Mouse (Mus musculus): ENCODE data around the gene Hoxb8. TPM values are rescaled to one million over a fixed set of nuclear protein-coding genes. Genes with fewer than 3 reads are reported as not detected.

The Hoxb8 gene
- total RNA-seq, 2 experiments from 2014 or later: not detected

GRCm38 (mm10) chr11:96265954-96266353 lies 15.8 kb upstream of the Hoxb8 start:
- DNase-seq (ENCODE audit: low spot score in 2 of 2): no peak
- intact Hi-C loops (cut with DNase I): no loop called here

GRCm38 (mm10) chr11:96267021-96267920 lies 14.4 kb upstream of the Hoxb8 start:
- no peak for DNase-seq (ENCODE audit: low spot score in 2 of 2)
- intact Hi-C loops (cut with DNase I): no loop called here

- DNase-seq (ENCODE audit: low spot score in 2 of 2): no peak
- intact Hi-C loops (cut with DNase I): no loop called here
These were observed 13.5 kb upstream of the Hoxb8 start for GRCm38 (mm10) chr11:96268031-96268745.

GRCm38 (mm10) chr11:96269869-96270268 lies 11.8 kb upstream of the Hoxb8 start:
- no peak for DNase-seq (ENCODE audit: low spot score in 2 of 2)
- intact Hi-C loops (cut with DNase I): no loop called here

- DNase-seq (ENCODE audit: low spot score in 2 of 2): no peak
- intact Hi-C loops (cut with DNase I): no loop called here
These were observed 10.6 kb upstream of the Hoxb8 start, which contains the start of gene Hoxb9 for GRCm38 (mm10) chr11:96270996-96271540. TSS of gene Hoxb9 (plus strand) at chr11:96271457.

- intact Hi-C loops (cut with DNase I): no loop called here
- no peak for DNase-seq (ENCODE audit: low spot score in 2 of 2)
These were observed 10.1 kb upstream of the Hoxb8 start for GRCm38 (mm10) chr11:96271541-96272011.

GRCm38 (mm10) chr11:96272024-96272921 lies 9.4 kb upstream of the Hoxb8 start:
- intact Hi-C loops (cut with DNase I): no loop called here
- DNase-seq (ENCODE audit: low spot score in 2 of 2): no peak

GRCm38 (mm10) chr11:96274428-96274827 lies 7.3 kb upstream of the Hoxb8 start:
- DNase-seq (ENCODE audit: low spot score in 2 of 2): no peak
- intact Hi-C loops (cut with DNase I): no loop called here

GRCm38 (mm10) chr11:96275896-96276295 lies 5.8 kb upstream of the Hoxb8 start:
- intact Hi-C loops (cut with DNase I): loop anchor here (5.0 kb wide), 3 partner anchors 346 to 586 kb away; no protein-coding TSS in a partner anchor
- DNase-seq (ENCODE audit: low spot score in 2 of 2): no peak

- intact Hi-C loops (cut with DNase I): loop anchor here (5.0 kb wide), 3 partner anchors 345 to 585 kb away; no protein-coding TSS in a partner anchor
These were observed 4.3 kb upstream of the Hoxb8 start for GRCm38 (mm10) chr11:96277151-96278044.

GRCm38 (mm10) chr11:96278324-96278723 lies 3.4 kb upstream of the Hoxb8 start:
- intact Hi-C loops (cut with DNase I): loop anchor here (5.0 kb wide), 3 partner anchors 344 to 584 kb away; no protein-coding TSS in a partner anchor
- no peak for DNase-seq (ENCODE audit: low spot score in 2 of 2)

More at GRCm38 (mm10) chr11:96277151-96278044, 4.3 kb upstream of the Hoxb8 start:
- DNase-seq (ENCODE audit: low spot score in 2 of 2): no peak

- DNase-seq (ENCODE audit: low spot score in 2 of 2): peak; percentile 61 to 89
- intact Hi-C loops (cut with DNase I): loop anchor here (5.0 kb wide), 3 partner anchors 344 to 584 kb away; no protein-coding TSS in a partner anchor
These were observed 2.9 kb upstream of the Hoxb8 start for GRCm38 (mm10) chr11:96278773-96279172.

- intact Hi-C loops (cut with DNase I): loop anchor here (5.0 to 10.0 kb wide), 4 partner anchors 343 to 735 kb away; partner anchors contain the start of gene Sp6
- DNase-seq (ENCODE audit: low spot score in 2 of 2): no peak
These were observed 2.1 kb upstream of the Hoxb8 start for GRCm38 (mm10) chr11:96279421-96280233.

GRCm38 (mm10) chr11:96280399-96281378 lies 1.0 kb upstream of the Hoxb8 start:
- intact Hi-C loops (cut with DNase I): loop anchor here (10.0 kb wide), 1 partner anchor 734 kb away; the partner anchor contains the start of gene Sp6
- no peak for DNase-seq (ENCODE audit: low spot score in 2 of 2)

- intact Hi-C loops (cut with DNase I): loop anchor here (10.0 kb wide), 1 partner anchor 733 kb away; the partner anchor contains the start of gene Sp6
- DNase-seq (ENCODE audit: low spot score in 2 of 2): no peak
These were observed 309 bp upstream of the Hoxb8 start for GRCm38 (mm10) chr11:96281396-96281795.

All from left cerebral cortex, postnatal 14 days (tissue).